In the genomic region with DNA sequence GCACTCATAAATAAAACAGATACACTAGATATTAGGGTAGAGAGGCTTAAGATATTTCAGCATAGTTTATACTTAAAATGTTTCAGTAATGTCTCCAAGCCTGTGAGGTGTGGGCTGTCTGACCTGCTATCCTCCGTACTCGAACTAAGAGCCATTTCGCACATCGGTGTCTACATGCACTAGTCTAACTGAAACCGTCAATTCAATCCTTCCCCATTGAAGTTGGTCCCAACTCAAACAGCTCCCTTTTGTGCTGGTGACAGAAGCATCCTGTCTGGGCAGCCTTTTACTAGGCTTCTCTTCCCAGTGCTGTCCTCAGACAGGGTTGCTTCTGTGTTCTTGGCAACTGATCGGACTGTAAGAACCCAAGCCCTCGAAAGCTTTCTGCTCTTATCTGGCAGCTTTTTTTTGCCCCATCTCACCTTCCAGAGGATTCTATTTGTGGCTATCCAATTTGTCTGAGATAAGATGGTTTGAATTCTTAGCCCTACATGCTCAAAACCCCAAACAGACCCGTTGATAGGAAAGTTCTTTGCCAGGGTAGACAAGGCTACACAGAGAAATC, we compare ENCODE assay signal across 22 mouse cellular contexts. TPM values are rescaled to one million over a fixed set of nuclear protein-coding genes. Genes with fewer than 3 reads are reported as not detected.
A peak's percentile ranks its signal among the peaks of the same experiment; 100 is the strongest.
DNase-seq lines count a peak whose midpoint lies in the region; ATAC-seq and TF ChIP-seq lines count a peak whose summit lies in the region.
"Had no signal": no experiment of that assay in that cellular context is flagged by ENCODE, and none has a peak within 500 bp of the region (broad histone marks: within the 10 kb centered on the region; RNA-seq: fewer than 3 reads in every experiment).

No protein-coding gene starts in this region.

- DNase-seq in forebrain, postnatal 0 days = no peak
- peak; percentile 40 for DNase-seq in MEL (ENCODE audit: low read depth, low spot score)
- no peak for DNase-seq in heart, embryonic 10.5 days (ENCODE audit: low spot score)
- peak; percentile 55 for DNase-seq in heart, postnatal 0 days (ENCODE audit: low spot score)
- no peak for DNase-seq in lung, postnatal 25 days (ENCODE audit: low spot score)
- no peak for DNase-seq in right cerebral cortex, adult 18-20 months
- no peak for DNase-seq in thymus, postnatal 25 days
- DNase-seq: adrenal gland, postnatal 36 days; cerebellum, adult 18-20 months; cerebellum, postnatal 36 days; kidney, adult 11 months; liver, embryonic 13.5 days; lung, embryonic 14.5 days; lung, postnatal 4 days had no signal

- no peak; a peak in 2 of 4 replicates for TF ChIP-seq POLR2A in MEL (IDR thresholded peaks at IDR 0.05; ENCODE audit: control insufficient read depth in 1 of 2, insufficient read depth in 1 of 2, low read depth in 1 of 2, low read length in 2 of 2, poor library complexity in 1 of 2)

- TF ChIP-seq CTCF in forebrain, postnatal 0 days (IDR thresholded peaks at IDR 0.05; ENCODE audit: low read depth) = no peak
- no peak for TF ChIP-seq CTCF in MEL (IDR thresholded peaks at IDR 0.05 in 2 of 3, conservative IDR thresholded peaks at IDR 0.05 in 1 of 3; ENCODE audit: control insufficient read depth in 1 of 3, insufficient read depth in 1 of 3, low read depth in 2 of 3, low read length in 3 of 3, poor library complexity in 1 of 3, severe bottlenecking in 1 of 3)
- TF ChIP-seq CTCF in heart, postnatal 0 days (IDR thresholded peaks at IDR 0.05; ENCODE audit: low read depth) = no peak

- ATAC-seq in forebrain, postnatal 0 days = peak; percentile 23; the same call in 1 of the 2 replicates
- no peak for ATAC-seq in forebrain, embryonic 12.5 days (ENCODE audit: low FRiP score)
- peak; percentile 62 for ATAC-seq in heart, postnatal 0 days (ENCODE audit: insufficient read depth, low read depth)
- ATAC-seq: forebrain, embryonic 15.5 days; hindbrain, embryonic 16.5 days had no signal

- no peak for TF ChIP-seq EP300 in MEL (IDR thresholded peaks at IDR 0.05; ENCODE audit: low read depth in 1 of 2, low read length in 2 of 2)
- no peak for TF ChIP-seq EP300 in heart, postnatal 0 days (IDR thresholded peaks at IDR 0.05; ENCODE audit: low read depth)

- no peak overlapping the region for H3K9ac ChIP-seq in forebrain, postnatal 0 days
- H3K9ac ChIP-seq in forebrain, embryonic 12.5 days = no peak overlapping the region
- no peak overlapping the region for H3K9ac ChIP-seq in MEL (ENCODE audit: control insufficient read depth, low read depth, low read length, poor library complexity, severe bottlenecking)
- H3K9ac ChIP-seq in heart, postnatal 0 days (replicated peaks; ENCODE audit: low read depth, low read length) = no peak overlapping the region
- H3K9ac ChIP-seq: embryonic facial prominence, embryonic 12.5 days; forebrain, embryonic 15.5 days; limb, embryonic 13.5 days; liver, embryonic 13.5 days; lung, embryonic 14.5 days; neural tube, embryonic 12.5 days had no signal

- no peaks in the 10 kb centered on the region for H3K27me3 ChIP-seq in forebrain, postnatal 0 days (ENCODE audit: insufficient read depth, low read length)
- H3K27me3 ChIP-seq in forebrain, embryonic 12.5 days = no peaks in the 10 kb centered on the region
- H3K27me3 ChIP-seq in MEL (ENCODE audit: control insufficient read depth in 1 of 2, insufficient read depth in 2 of 2, low read length in 2 of 2) = no peaks in the 10 kb centered on the region
- no peaks in the 10 kb centered on the region for H3K27me3 ChIP-seq in heart, embryonic 10.5 days (ENCODE audit: insufficient read depth, poor library complexity, severe bottlenecking)
- H3K27me3 ChIP-seq in heart, postnatal 0 days (ENCODE audit: control insufficient read depth, insufficient read depth, low read length) = no peaks in the 10 kb centered on the region
- H3K27me3 ChIP-seq: embryonic facial prominence, embryonic 12.5 days; forebrain, embryonic 15.5 days; limb, embryonic 13.5 days; liver, embryonic 13.5 days; neural tube, embryonic 12.5 days had no signal

- H3K4me3 ChIP-seq in forebrain, postnatal 0 days (ENCODE audit: low read depth, low read length) = no peak overlapping the region
- no peak overlapping the region for H3K4me3 ChIP-seq in forebrain, embryonic 12.5 days (replicated peaks)
- no peak overlapping the region for H3K4me3 ChIP-seq in MEL (ENCODE audit: control insufficient read depth in 1 of 2, insufficient read depth in 1 of 2, low read depth in 2 of 2, low read length in 2 of 2)
- H3K4me3 ChIP-seq in heart, embryonic 10.5 days = no peak overlapping the region
- no peak overlapping the region for H3K4me3 ChIP-seq in heart, postnatal 0 days (ENCODE audit: low read depth, low read length)
- H3K4me3 ChIP-seq: embryonic facial prominence, embryonic 12.5 days; erythroblast, embryonic 14.5 days; forebrain, embryonic 15.5 days; limb, embryonic 13.5 days; liver, embryonic 13.5 days; neural tube, embryonic 12.5 days had no signal

- no peaks in the 10 kb centered on the region for H3K79me2 ChIP-seq in MEL (ENCODE audit: control insufficient read depth, insufficient read depth, low read length, poor library complexity)

- H3K27ac ChIP-seq in forebrain, postnatal 0 days (ENCODE audit: low read depth, low read length) = no peak overlapping the region
- H3K27ac ChIP-seq in forebrain, embryonic 12.5 days = no peak overlapping the region
- no peak overlapping the region for H3K27ac ChIP-seq in MEL (ENCODE audit: control insufficient read depth, low read depth, low read length)
- 0 out of 2 replicates have a peak overlapping the region, but pooled peaks have one; percentile 53 for H3K27ac ChIP-seq in heart, embryonic 10.5 days
- H3K27ac ChIP-seq in heart, postnatal 0 days (ENCODE audit: low read depth) = peak overlapping the region; percentile 70
- H3K27ac ChIP-seq: embryonic facial prominence, embryonic 12.5 days; forebrain, embryonic 15.5 days; limb, embryonic 13.5 days; liver, embryonic 13.5 days; neural tube, embryonic 12.5 days had no signal

- no peak for TF ChIP-seq RAD21 in MEL (IDR thresholded peaks at IDR 0.05; ENCODE audit: low read depth, low read length)

- peaks cover 38% of the 10 kb centered on the region for H3K36me3 ChIP-seq in forebrain, postnatal 0 days (ENCODE audit: insufficient read depth)
- peaks cover 43% of the 10 kb centered on the region for H3K36me3 ChIP-seq in forebrain, embryonic 12.5 days (replicated peaks)
- peaks cover 9 to 14% of the 10 kb centered on the region in 2 experiments for H3K36me3 ChIP-seq in MEL (ENCODE audit: control insufficient read depth in 1 of 2, insufficient read depth in 2 of 2, low read length in 2 of 2)
- H3K36me3 ChIP-seq in heart, embryonic 10.5 days = peaks cover 34% of the 10 kb centered on the region
- H3K36me3 ChIP-seq in heart, postnatal 0 days (replicated peaks; ENCODE audit: control insufficient read depth, insufficient read depth, low read length) = peaks cover 33% of the 10 kb centered on the region

- 75% methylated on average over 8 of the region's 8 CpGs for WGBS in forebrain, postnatal 0 days
- 84% methylated on average over 8 of the region's 8 CpGs for WGBS in forebrain, embryonic 12.5 days
- WGBS in heart, embryonic 10.5 days = 46% methylated on average over 8 of the region's 8 CpGs
- WGBS in heart, postnatal 0 days = 29% methylated on average over 8 of the region's 8 CpGs

- H3K4me2 ChIP-seq in forebrain, postnatal 0 days (ENCODE audit: low read depth) = no peak overlapping the region
- no peak overlapping the region for H3K4me2 ChIP-seq in forebrain, embryonic 12.5 days
- H3K4me2 ChIP-seq in heart, postnatal 0 days (ENCODE audit: low read depth, low read length) = peak overlapping the region; percentile 10; the same call in 1 of the 2 replicates
- H3K4me2 ChIP-seq: embryonic facial prominence, embryonic 12.5 days; forebrain, embryonic 15.5 days; limb, embryonic 13.5 days; liver, embryonic 13.5 days; lung, embryonic 14.5 days; neural tube, embryonic 12.5 days had no signal

- H3K4me1 ChIP-seq in forebrain, postnatal 0 days (ENCODE audit: insufficient read depth) = no peaks in the 10 kb centered on the region
- H3K4me1 ChIP-seq in forebrain, embryonic 12.5 days = no peaks in the 10 kb centered on the region
- H3K4me1 ChIP-seq in MEL (ENCODE audit: control insufficient read depth in 1 of 2, insufficient read depth in 2 of 2, low read length in 2 of 2) = peaks cover 12 to 15% of the 10 kb centered on the region in 2 experiments
- peaks cover 30% of the 10 kb centered on the region for H3K4me1 ChIP-seq in heart, embryonic 10.5 days
- H3K4me1 ChIP-seq in heart, postnatal 0 days (ENCODE audit: control insufficient read depth, insufficient read depth) = peaks cover 7% of the 10 kb centered on the region; the same call in 1 of the 2 replicates
- H3K4me1 ChIP-seq: embryonic facial prominence, embryonic 12.5 days; forebrain, embryonic 15.5 days; neural tube, embryonic 12.5 days had no signal

- H3K9me3 ChIP-seq in forebrain, postnatal 0 days (ENCODE audit: low read length) = no peaks in the 10 kb centered on the region
- H3K9me3 ChIP-seq in forebrain, embryonic 12.5 days = no peaks in the 10 kb centered on the region
- H3K9me3 ChIP-seq in MEL (replicated peaks; ENCODE audit: insufficient read depth, low read length) = no peaks in the 10 kb centered on the region
- H3K9me3 ChIP-seq in heart, embryonic 10.5 days = no peaks in the 10 kb centered on the region
- H3K9me3 ChIP-seq in heart, postnatal 0 days (replicated peaks; ENCODE audit: control insufficient read depth, low read length) = no peaks in the 10 kb centered on the region
- H3K9me3 ChIP-seq: embryonic facial prominence, embryonic 12.5 days; forebrain, embryonic 15.5 days; limb, embryonic 13.5 days; liver, embryonic 13.5 days; neural tube, embryonic 12.5 days had no signal

RNA-seq across cellular contexts. Expression of a gene that starts 22.6 kb away (rescaled TPM):
- total RNA-seq in forebrain, postnatal 0 days (2014; rRNA removed) = 116 and 156 TPM in 2 replicates
- 227 and 228 TPM in 2 replicates for polyA plus RNA-seq in forebrain, postnatal 0 days (2015; fragmentation: Nextera tagmentation; extraction: Ambion mirVana)
- 385 and 396 TPM in 2 replicates for polyA plus RNA-seq in forebrain, embryonic 12.5 days (2016; fragmentation: Nextera tagmentation; extraction: Ambion mirVana)
- total RNA-seq in MEL (2012; rRNA removed) = 243 and 265 TPM in 2 replicates
- 100 to 1,000 TPM in 1 of 2 experiments, not detected in 1; 277 TPM for polyA plus RNA-seq in MEL (2012; ENCODE audit: insufficient read depth in 1 of 2, insufficient read length in 2 of 2, low read depth in 1 of 2, low replicate concordance in 2 of 2, missing spikeins in 1 of 2)
- 191 and 259 TPM in 2 replicates for polyA plus RNA-seq in heart, embryonic 10.5 days (2016; fragmentation: Nextera tagmentation; extraction: Ambion mirVana)
- 53.6 and 96.9 TPM in 2 replicates for total RNA-seq in heart, postnatal 0 days (2014; rRNA removed; ENCODE audit: low replicate concordance)
- polyA plus RNA-seq in heart, postnatal 0 days (2015; fragmentation: Nextera tagmentation; extraction: Ambion mirVana) = 115 and 126 TPM in 2 replicates

RNA-seq across cellular contexts. Expression of a gene that starts 35.7 kb away (rescaled TPM):
- 6.5 and 7.4 TPM in 2 replicates for total RNA-seq in forebrain, postnatal 0 days (2014; rRNA removed)
- polyA plus RNA-seq in forebrain, postnatal 0 days (2015; fragmentation: Nextera tagmentation; extraction: Ambion mirVana) = 4.8 and 8.7 TPM in 2 replicates
- 0.49 and 0.70 TPM in 2 replicates for polyA plus RNA-seq in forebrain, embryonic 12.5 days (2016; fragmentation: Nextera tagmentation; extraction: Ambion mirVana)
- not detected in 2 replicates for total RNA-seq in MEL (2012; rRNA removed)
- under 1 TPM in 1 of 2 experiments, not detected in 1; 0.07 TPM for polyA plus RNA-seq in MEL (2012; ENCODE audit: insufficient read depth in 1 of 2, insufficient read length in 2 of 2, low read depth in 1 of 2, low replicate concordance in 2 of 2, missing spikeins in 1 of 2)
- polyA plus RNA-seq in heart, embryonic 10.5 days (2016; fragmentation: Nextera tagmentation; extraction: Ambion mirVana) = 0.68 and 1.6 TPM in 2 replicates
- total RNA-seq in heart, postnatal 0 days (2014; rRNA removed; ENCODE audit: low replicate concordance) = 4.5 and 5.7 TPM in 2 replicates
- 6.9 and 7.9 TPM in 2 replicates for polyA plus RNA-seq in heart, postnatal 0 days (2015; fragmentation: Nextera tagmentation; extraction: Ambion mirVana)

RNA-seq across cellular contexts. Expression of a gene that starts 53.3 kb away (rescaled TPM):
- 0.38 TPM in 1 of 2 replicates, not detected in the other for total RNA-seq in forebrain, postnatal 0 days (2014; rRNA removed)
- polyA plus RNA-seq in forebrain, postnatal 0 days (2015; fragmentation: Nextera tagmentation; extraction: Ambion mirVana) = 0.06 and 0.17 TPM in 2 replicates
- 0.19 TPM in 1 of 2 replicates, not detected in the other for polyA plus RNA-seq in forebrain, embryonic 12.5 days (2016; fragmentation: Nextera tagmentation; extraction: Ambion mirVana)
- total RNA-seq in MEL (2012; rRNA removed) = 0.04 TPM in 1 of 2 replicates, not detected in the other
- polyA plus RNA-seq in MEL (2012; ENCODE audit: insufficient read depth in 1 of 2, insufficient read length in 2 of 2, low read depth in 1 of 2, low replicate concordance in 2 of 2, missing spikeins in 1 of 2) = under 1 TPM in 1 of 2 experiments, not detected in 1; 0.06 TPM
- 0.25 and 0.78 TPM in 2 replicates for polyA plus RNA-seq in heart, embryonic 10.5 days (2016; fragmentation: Nextera tagmentation; extraction: Ambion mirVana)
- total RNA-seq in heart, postnatal 0 days (2014; rRNA removed; ENCODE audit: low replicate concordance) = 0.73 TPM in 1 of 2 replicates, not detected in the other
- polyA plus RNA-seq in heart, postnatal 0 days (2015; fragmentation: Nextera tagmentation; extraction: Ambion mirVana) = 0.11 TPM in 2 replicates
- total RNA-seq: layer of hippocampus, postnatal 10 days had no signal
- polyA plus RNA-seq: erythroblast, embryonic 14.5 days; forebrain, embryonic 15.5 days; hindbrain, embryonic 16.5 days had no signal

Comparison
In these comparisons a context has a peak if more than half of its experiments do, and no peak if none do; other contexts are left out.
1. DNase-seq: peak in MEL (single experiment) and heart, postnatal 0 days (single experiment); none in forebrain, postnatal 0 days (single experiment), heart, embryonic 10.5 days (single experiment), lung, postnatal 25 days (single experiment), right cerebral cortex, adult 18-20 months (single experiment) and thymus, postnatal 25 days (single experiment).
2. H3K27ac ChIP-seq: peak in heart, embryonic 10.5 days (single experiment) and heart, postnatal 0 days (single experiment); none in forebrain, postnatal 0 days (single experiment), forebrain, embryonic 12.5 days (single experiment) and MEL (single experiment).